Mouse (Mus musculus): ENCODE measurements around the gene C2cd3. TPM values are rescaled to one million over a fixed set of nuclear protein-coding genes. Genes with fewer than 3 reads are reported as not detected.

The C2cd3 gene
- polyA plus RNA-seq, 1 experiment = not detected

DNA sequence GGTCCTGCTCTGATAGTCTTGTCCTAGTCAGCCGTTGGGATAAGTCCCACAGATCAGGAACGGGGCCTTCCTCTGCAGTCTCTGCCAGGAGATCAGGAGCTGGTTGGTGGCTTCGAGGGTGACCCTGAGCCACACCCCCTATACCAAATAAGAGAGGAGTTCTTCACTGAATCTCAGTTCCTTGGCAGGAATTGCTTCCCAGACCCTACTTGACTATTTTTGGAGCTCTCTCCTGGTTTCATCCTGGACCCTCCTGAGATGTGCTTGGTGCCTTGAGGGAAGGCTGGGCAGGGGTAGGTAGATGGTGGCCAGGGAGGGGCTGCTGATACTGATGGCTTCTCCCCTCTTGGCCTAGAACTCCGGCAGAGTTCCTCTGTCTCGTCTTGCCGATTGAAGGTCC, 124.3 kb downstream of the C2cd3 start:
- H3K27ac ChIP-seq (ENCODE audit: insufficient read depth, low read depth, low read length) = 0 out of 2 replicates have a peak overlapping the region, but pooled peaks have one; percentile 19
- peaks cover 21% of the 10 kb centered on the region for H3K4me1 ChIP-seq (ENCODE audit: control insufficient read depth, insufficient read depth, low read length)
- no peak overlapping the region for H3K4me3 ChIP-seq (ENCODE audit: insufficient read depth, low read depth, low read length)
- 83% methylated on average over 6 of the region's 6 CpGs for WGBS
- TF ChIP-seq CTCF (IDR thresholded peaks at IDR 0.05; ENCODE audit: insufficient read depth, low read depth, low read length) (no peak), POLR2A (IDR thresholded peaks at IDR 0.05; ENCODE audit: insufficient read depth, low read depth, low read length) (no peak)

DNA sequence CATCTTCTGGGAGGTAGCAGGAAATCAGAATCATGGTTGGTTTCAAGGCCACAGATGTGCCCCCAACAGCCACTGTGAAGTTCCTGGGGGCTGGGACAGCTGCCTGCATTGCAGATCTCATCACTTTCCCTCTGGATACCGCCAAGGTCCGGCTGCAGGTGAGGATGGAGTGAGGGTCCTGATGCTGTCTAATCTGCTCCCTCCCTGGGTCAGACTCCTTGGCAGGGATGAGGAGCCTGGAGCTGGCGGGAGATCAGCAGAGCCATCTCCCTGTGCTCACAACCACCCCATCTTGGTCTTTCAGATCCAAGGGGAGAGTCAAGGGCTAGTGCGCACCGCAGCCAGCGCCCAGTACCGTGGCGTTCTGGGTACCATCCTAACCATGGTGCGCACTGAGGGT, 124.8 kb downstream of the C2cd3 start:
- TF ChIP-seq POLR2A (IDR thresholded peaks at IDR 0.05; ENCODE audit: insufficient read depth, low read depth, low read length) = no peak
- TF ChIP-seq CTCF (IDR thresholded peaks at IDR 0.05; ENCODE audit: insufficient read depth, low read depth, low read length) = no peak
- Histone ChIP-seq H3K27ac (ENCODE audit: insufficient read depth, low read depth, low read length) (no peak overlapping the region), H3K4me1 (ENCODE audit: control insufficient read depth, insufficient read depth, low read length) (peaks cover 21% of the 10 kb centered on the region), H3K4me3 (ENCODE audit: insufficient read depth, low read depth, low read length) (no peak overlapping the region)
- WGBS = over 99% methylated on average over 9 of the region's 9 CpGs

DNA sequence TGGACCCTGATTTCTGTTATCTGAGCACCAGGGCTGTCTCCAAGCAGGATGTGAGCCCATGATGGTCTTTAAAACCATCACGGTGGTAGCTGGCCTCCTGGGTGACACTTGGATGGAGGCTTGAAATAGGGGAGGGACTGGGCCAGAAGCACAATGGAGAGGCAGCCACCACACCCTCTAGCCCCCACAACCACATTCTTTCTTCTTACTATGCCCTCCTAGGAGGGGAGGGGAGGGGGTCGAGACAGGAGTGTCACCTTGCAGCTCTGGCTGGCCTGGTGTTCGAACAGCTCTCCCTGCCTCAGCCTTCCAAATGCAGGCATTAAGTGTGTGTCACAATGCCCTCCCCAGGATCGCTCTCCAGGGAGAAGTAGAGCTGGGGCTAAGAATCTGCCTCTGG, 125.4 kb downstream of the C2cd3 start:
- WGBS = 83% methylated on average over 4 of the region's 4 CpGs
- Histone ChIP-seq H3K4me3 (ENCODE audit: insufficient read depth, low read depth, low read length) (no peak overlapping the region), H3K4me1 (ENCODE audit: control insufficient read depth, insufficient read depth, low read length) (peaks cover 21% of the 10 kb centered on the region), H3K27ac (ENCODE audit: insufficient read depth, low read depth, low read length) (no peak overlapping the region)
- no peak for TF ChIP-seq CTCF (IDR thresholded peaks at IDR 0.05; ENCODE audit: insufficient read depth, low read depth, low read length)
- TF ChIP-seq POLR2A (IDR thresholded peaks at IDR 0.05; ENCODE audit: insufficient read depth, low read depth, low read length) = no peak

DNA sequence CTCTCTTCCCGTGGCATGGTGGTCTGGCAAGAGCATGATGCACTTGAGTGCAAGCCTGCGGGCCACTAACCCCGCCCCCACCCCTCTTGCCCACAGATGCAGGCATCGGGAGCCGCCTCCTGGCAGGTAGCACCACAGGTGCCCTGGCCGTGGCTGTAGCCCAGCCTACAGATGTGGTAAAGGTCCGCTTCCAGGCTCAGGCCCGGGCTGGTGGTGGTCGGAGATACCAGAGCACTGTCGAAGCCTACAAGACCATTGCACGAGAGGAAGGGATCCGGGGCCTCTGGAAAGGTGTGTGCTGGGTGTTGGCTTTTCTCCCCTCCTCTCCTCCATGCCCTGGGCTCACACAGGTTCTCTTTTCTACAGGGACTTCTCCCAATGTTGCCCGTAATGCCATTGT, 125.9 kb downstream of the C2cd3 start:
- WGBS = 95% methylated on average over 13 of the region's 13 CpGs
- no peak overlapping the region for H3K27ac ChIP-seq (ENCODE audit: insufficient read depth, low read depth, low read length)
- no peak overlapping the region for H3K4me3 ChIP-seq (ENCODE audit: insufficient read depth, low read depth, low read length)
- peaks cover 19% of the 10 kb centered on the region for H3K4me1 ChIP-seq (ENCODE audit: control insufficient read depth, insufficient read depth, low read length)
- TF ChIP-seq CTCF (IDR thresholded peaks at IDR 0.05; ENCODE audit: insufficient read depth, low read depth, low read length) (no peak), POLR2A (IDR thresholded peaks at IDR 0.05; ENCODE audit: insufficient read depth, low read depth, low read length) (no peak)

DNA sequence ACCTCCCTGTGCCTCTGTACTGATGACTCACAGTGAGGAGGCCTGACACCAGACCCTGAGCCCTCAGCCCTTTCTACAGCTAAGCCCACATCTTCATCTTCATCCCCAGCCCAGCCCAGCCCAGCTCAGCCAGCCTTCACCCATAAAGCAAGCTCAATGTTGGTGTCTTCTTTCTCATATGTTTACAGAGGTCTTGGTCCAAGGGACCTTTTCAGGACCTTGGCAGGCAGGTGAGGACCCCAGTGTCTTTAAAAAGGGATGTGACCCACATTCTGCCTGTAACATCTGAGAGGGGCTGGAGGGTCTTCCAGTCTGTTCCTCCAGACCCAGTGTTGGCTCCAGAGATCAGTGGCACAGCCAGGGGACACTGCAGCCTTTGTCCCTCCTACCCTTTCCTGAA, 127.4 kb downstream of the C2cd3 start:
- Histone ChIP-seq H3K4me3 (ENCODE audit: insufficient read depth, low read depth, low read length) (no peak overlapping the region), H3K4me1 (ENCODE audit: control insufficient read depth, insufficient read depth, low read length) (peaks cover 12% of the 10 kb centered on the region), H3K27ac (ENCODE audit: insufficient read depth, low read depth, low read length) (no peak overlapping the region)
- TF ChIP-seq CTCF (IDR thresholded peaks at IDR 0.05; ENCODE audit: insufficient read depth, low read depth, low read length) (no peak), POLR2A (IDR thresholded peaks at IDR 0.05; ENCODE audit: insufficient read depth, low read depth, low read length) (no peak)

DNA sequence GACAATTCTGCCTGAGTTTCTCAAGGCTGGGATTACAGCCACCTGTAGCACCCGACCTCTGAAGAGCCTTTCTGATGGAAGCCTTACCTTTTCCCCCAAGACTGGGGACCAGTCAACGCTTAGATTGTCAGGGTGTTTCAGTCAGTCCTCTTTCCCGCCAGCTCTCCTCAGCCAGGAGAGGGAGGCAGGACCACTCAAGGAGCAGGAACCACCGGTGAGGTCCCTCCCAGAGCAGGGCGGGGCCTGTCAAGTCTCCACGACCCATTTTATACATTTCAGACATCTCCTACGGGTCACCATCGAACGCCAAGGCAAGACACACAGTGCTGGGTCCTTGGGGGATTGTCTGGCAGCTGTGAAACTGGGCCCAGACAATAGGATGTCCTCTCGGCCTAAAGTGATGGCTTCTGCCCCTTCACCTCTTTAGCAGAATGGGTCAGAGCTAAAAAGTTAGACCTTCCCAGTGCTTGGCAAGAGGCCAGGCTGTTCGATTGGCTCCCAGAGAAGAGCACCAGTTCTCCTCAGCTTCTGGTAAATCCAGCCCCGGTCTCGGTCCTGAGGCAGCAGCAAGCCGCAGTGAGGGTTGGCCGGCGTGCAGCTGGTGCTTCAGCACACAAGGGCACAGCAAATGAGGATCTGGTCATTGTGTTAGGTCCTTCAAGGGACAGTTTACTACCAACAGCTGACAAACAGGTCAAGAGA, 128.4 kb downstream of the C2cd3 start:
- Histone ChIP-seq H3K4me3 (ENCODE audit: insufficient read depth, low read depth, low read length) (no peak overlapping the region), H3K27ac (ENCODE audit: insufficient read depth, low read depth, low read length) (no peak overlapping the region), H3K4me1 (ENCODE audit: control insufficient read depth, insufficient read depth, low read length) (peaks cover 10% of the 10 kb centered on the region)
- no peak for TF ChIP-seq POLR2A (IDR thresholded peaks at IDR 0.05; ENCODE audit: insufficient read depth, low read depth, low read length)
- TF ChIP-seq CTCF (IDR thresholded peaks at IDR 0.05; ENCODE audit: insufficient read depth, low read depth, low read length) = no peak
- WGBS = 83% methylated on average over 16 of the region's 16 CpGs

DNA sequence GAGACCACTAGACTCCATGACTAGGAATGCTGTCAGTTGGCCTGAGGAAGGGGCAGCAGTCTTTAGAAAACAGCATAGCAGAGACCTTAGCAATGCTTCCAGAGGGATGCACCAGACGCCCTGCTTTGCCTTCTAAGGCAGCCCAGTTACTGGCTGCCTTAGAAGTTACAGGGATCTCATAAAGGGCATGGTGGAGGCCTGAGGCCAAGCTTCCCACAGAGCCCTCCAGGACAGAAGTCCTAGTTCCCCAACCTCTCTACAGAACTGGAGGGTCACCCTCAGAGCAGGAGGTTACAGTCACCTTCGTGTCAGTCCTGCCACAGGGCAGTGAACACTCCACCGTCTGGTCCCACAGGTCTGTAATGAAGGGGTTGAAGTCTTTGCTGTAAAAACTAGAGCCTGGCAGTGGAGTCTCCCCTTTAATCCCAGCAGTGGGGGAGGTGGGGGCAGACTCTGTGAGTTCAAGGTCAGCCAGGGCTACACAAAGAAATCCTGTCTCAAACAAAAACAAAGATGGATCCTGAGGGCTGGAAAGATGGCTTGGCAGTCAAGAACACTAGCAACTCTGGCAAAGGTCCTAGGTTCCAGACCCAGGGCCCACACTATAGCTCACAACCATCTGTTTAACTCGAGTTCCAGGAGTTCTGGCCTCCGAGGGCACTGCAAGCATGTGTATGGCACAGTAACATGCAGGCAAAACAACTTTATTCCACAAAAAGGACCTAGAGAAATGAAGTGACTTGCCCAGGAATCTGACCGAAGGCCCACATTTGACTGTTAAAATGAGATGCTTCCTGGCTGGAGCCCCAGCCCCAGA, 129.2 kb downstream of the C2cd3 start:
- H3K4me3 ChIP-seq (ENCODE audit: insufficient read depth, low read depth, low read length) = no peak overlapping the region
- WGBS = 80% methylated on average over 6 of the region's 6 CpGs
- no peak for TF ChIP-seq POLR2A (IDR thresholded peaks at IDR 0.05; ENCODE audit: insufficient read depth, low read depth, low read length)
- TF ChIP-seq CTCF (IDR thresholded peaks at IDR 0.05; ENCODE audit: insufficient read depth, low read depth, low read length) = no peak
- H3K27ac ChIP-seq (ENCODE audit: insufficient read depth, low read depth, low read length) = no peak overlapping the region
- peaks cover 3% of the 10 kb centered on the region for H3K4me1 ChIP-seq (ENCODE audit: control insufficient read depth, insufficient read depth, low read length)

DNA sequence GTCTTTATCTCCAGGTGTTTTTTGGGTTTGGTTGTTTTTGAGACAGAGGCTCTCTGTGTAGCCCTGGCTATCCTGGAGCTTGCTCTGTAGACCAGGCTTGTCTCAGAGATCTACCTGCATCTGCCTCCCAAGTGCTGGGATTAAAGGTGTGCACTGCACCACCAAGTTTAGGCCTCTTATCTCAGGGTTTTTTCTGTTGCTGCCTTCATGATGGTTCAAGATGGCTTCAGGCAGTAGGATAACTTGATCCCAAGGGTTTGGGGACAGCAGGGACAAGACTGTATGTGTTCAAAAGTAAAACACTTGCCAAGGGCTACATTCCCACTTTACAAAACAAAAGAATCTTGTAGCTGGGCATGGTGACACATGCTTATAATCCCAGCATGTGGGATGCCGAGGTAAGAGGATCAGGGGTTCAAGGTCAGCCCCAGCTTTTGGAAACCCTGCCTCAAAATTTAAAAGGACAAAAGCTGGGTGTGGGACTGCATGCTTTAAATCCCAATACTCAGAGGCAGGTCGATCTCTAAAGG, 129.9 kb downstream of the C2cd3 start:
- TF ChIP-seq CTCF (IDR thresholded peaks at IDR 0.05; ENCODE audit: insufficient read depth, low read depth, low read length) (no peak), POLR2A (IDR thresholded peaks at IDR 0.05; ENCODE audit: insufficient read depth, low read depth, low read length) (no peak)
- H3K27ac ChIP-seq (ENCODE audit: insufficient read depth, low read depth, low read length) = no peak overlapping the region
- no peak overlapping the region for H3K4me3 ChIP-seq (ENCODE audit: insufficient read depth, low read depth, low read length)
- H3K4me1 ChIP-seq (ENCODE audit: control insufficient read depth, insufficient read depth, low read length) = no peaks in the 10 kb centered on the region; the same call in 1 of the 2 replicates
- WGBS = 69% methylated on average over 2 of the region's 2 CpGs

DNA sequence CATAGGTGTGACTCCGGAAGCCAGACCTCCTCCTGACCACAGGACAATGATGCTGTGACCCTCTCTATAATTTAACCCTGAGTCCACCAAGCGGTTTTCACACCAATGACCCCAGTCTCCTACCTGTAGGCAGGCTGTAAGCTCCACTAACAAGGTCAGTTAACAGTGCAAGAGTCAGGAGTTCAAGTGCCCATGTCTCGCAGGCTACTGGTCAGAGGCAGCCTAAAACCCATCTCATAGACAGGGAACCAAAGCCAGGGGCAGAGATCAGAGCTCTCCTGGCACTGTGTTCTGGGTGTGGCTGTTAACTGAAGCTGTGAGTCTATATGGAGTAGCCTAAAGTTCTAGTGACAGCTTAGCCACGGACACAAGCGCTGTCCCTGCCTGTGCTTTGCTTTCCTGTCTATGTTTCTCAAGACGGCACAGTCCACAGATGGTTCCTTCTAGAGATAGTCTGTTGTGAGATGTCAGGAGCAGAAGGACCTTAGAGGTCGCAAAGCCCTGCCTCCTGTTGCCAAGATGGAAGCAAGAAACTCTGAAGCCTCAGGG, 130.4 kb downstream of the C2cd3 start:
- Histone ChIP-seq H3K4me3 (ENCODE audit: insufficient read depth, low read depth, low read length) (no peak overlapping the region), H3K4me1 (ENCODE audit: control insufficient read depth, insufficient read depth, low read length) (no peaks in the 10 kb centered on the region; the same call in 1 of the 2 replicates), H3K27ac (ENCODE audit: insufficient read depth, low read depth, low read length) (no peak overlapping the region)
- TF ChIP-seq POLR2A (IDR thresholded peaks at IDR 0.05; ENCODE audit: insufficient read depth, low read depth, low read length) = no peak
- no peak for TF ChIP-seq CTCF (IDR thresholded peaks at IDR 0.05; ENCODE audit: insufficient read depth, low read depth, low read length)
- 88% methylated on average over 7 of the region's 7 CpGs for whole genome bisulfite sequencing

Measured in olfactory bulb, adult 2 months (tissue).